Comparison of ENCODE assay signal across 25 mouse cellular contexts in genomic region chr16:8673343-8673742, GRCm38 (mm10). TPM values are rescaled to one million over a fixed set of nuclear protein-coding genes. Genes with fewer than 3 reads are reported as not detected.
"Had no signal": no experiment of that assay in that cellular context is flagged by ENCODE, and none has a peak within 500 bp of the region (broad histone marks: within the 10 kb centered on the region; RNA-seq: fewer than 3 reads in every experiment).

No protein-coding gene starts in this region.

- H3K4me3 ChIP-seq: intestine, embryonic 15.5 days; left cerebral cortex, adult 2 months; midbrain, embryonic 13.5 days had no signal

- H3K27me3 ChIP-seq: intestine, embryonic 15.5 days had no signal

- H3K27ac ChIP-seq: intestine, embryonic 15.5 days; kidney, embryonic 15.5 days; left cerebral cortex, adult 2 months; midbrain, embryonic 10.5 days; midbrain, embryonic 13.5 days had no signal

- H3K9ac ChIP-seq: intestine, embryonic 15.5 days; midbrain, embryonic 13.5 days had no signal

- DNase-seq: kidney, postnatal 10 days; layer of hippocampus, postnatal 36 days; lung, adult 2 months; lung, postnatal 14 days; lung, postnatal 4 days; thymus, adult 18-20 months; thymus, postnatal 36 days had no signal

- H3K9me3 ChIP-seq: intestine, embryonic 15.5 days; kidney, embryonic 15.5 days; midbrain, embryonic 10.5 days; midbrain, embryonic 13.5 days had no signal

- ATAC-seq: intestine, embryonic 15.5 days; midbrain, embryonic 13.5 days had no signal

- H3K36me3 ChIP-seq: intestine, embryonic 15.5 days; kidney, embryonic 15.5 days; midbrain, embryonic 13.5 days had no signal

RNA-seq across cellular contexts. Expression of gene Gm5767, which starts 7.2 kb away (rescaled TPM):
- total RNA-seq: layer of hippocampus, adult 8-10 months; layer of hippocampus, postnatal 10 days; layer of hippocampus, postnatal 36 days; left cerebral cortex, adult 2 months; left cerebral cortex, postnatal 10 days; left cerebral cortex, postnatal 36 days; megakaryocyte progenitor cell, adult 5-6 weeks; midbrain, postnatal 0 days had no signal
- polyA plus RNA-seq: intestine, embryonic 15.5 days; kidney, embryonic 15.5 days; limb, embryonic 11.5 days; lung, adult 2 months; lung, embryonic 16.5 days; midbrain, embryonic 10.5 days; midbrain, embryonic 13.5 days; midbrain, postnatal 0 days; neural tube, embryonic 11.5 days; neural tube, embryonic 14.5 days; small intestine, adult 2 months; spleen, adult 2 months; stomach, embryonic 16.5 days had no signal
